Mouse (Mus musculus): ENCODE results near the gene Rbm39. TPM values are rescaled to one million over a fixed set of nuclear protein-coding genes. Genes with fewer than 3 reads are reported as not detected.
A peak's percentile ranks its signal among the peaks of the same experiment; 100 is the strongest.

Gene Rbm39
- total and polyA plus RNA-seq, 3 experiments, result 228 to 1,530 (median 248) TPM

GRCm38 (mm10) chr2:156142820-156143219 is 37.2 kb downstream of the Rbm39 start:
- no peak for DNase-seq (ENCODE audit: low read depth, low spot score)
- H3K9me3 ChIP-seq (replicated peaks; ENCODE audit: insufficient read depth, low read length), result no peaks in the 10 kb centered on the region
- H3K79me2 ChIP-seq (ENCODE audit: control insufficient read depth, insufficient read depth, low read length, poor library complexity), result peaks cover 16% of the 10 kb centered on the region
- no peak for TF ChIP-seq USF2 (IDR thresholded peaks at IDR 0.05; ENCODE audit: borderline replicate concordance in 1 of 2, insufficient read depth in 1 of 2, low read depth in 1 of 2, low read length in 2 of 2)
- TF ChIP-seq POLR2AphosphoS5 (IDR thresholded peaks at IDR 0.05; ENCODE audit: borderline replicate concordance, low read depth, low read length), result no peak
- peak; percentile 5; the same call in 1 of the 2 replicates for TF ChIP-seq RAD21 (IDR thresholded peaks at IDR 0.05; ENCODE audit: low read depth, low read length)
- TF ChIP-seq SMC3 (IDR thresholded peaks at IDR 0.05; ENCODE audit: low read depth, low read length), result peak; percentile 27
- no peak for TF ChIP-seq ELF1 (IDR thresholded peaks at IDR 0.05; ENCODE audit: low read depth, low read length)
- TF ChIP-seq RCOR1 (IDR thresholded peaks at IDR 0.05; ENCODE audit: low read depth, low read length), result no peak
- no peak for TF ChIP-seq TBP (IDR thresholded peaks at IDR 0.05; ENCODE audit: low read depth, low read length)
- peak; percentile 54; the same call in 1 of the 2 replicates for TF ChIP-seq MYC (IDR thresholded peaks at IDR 0.05; ENCODE audit: low read depth, low read length)
- TF ChIP-seq ZC3H11A (IDR thresholded peaks at IDR 0.05; ENCODE audit: low read depth, low read length), result no peak
- no peak for TF ChIP-seq JUND (IDR thresholded peaks at IDR 0.05; ENCODE audit: low read depth, low read length)
- TF ChIP-seq CTCF (IDR thresholded peaks at IDR 0.05 in 2 of 3, conservative IDR thresholded peaks at IDR 0.05 in 1 of 3; ENCODE audit: control insufficient read depth in 1 of 3, insufficient read depth in 1 of 3, low read depth in 2 of 3, low read length in 3 of 3, poor library complexity in 1 of 3, severe bottlenecking in 1 of 3), result peak in 1 of 3 experiments; percentile 37; a peak in 2 of 6 replicates
- TF ChIP-seq KAT2A (conservative IDR thresholded peaks at IDR 0.05; ENCODE audit: low read depth, low read length), result no peak
- H3K27me3 ChIP-seq (ENCODE audit: control insufficient read depth in 1 of 2, insufficient read depth in 2 of 2, low read length in 2 of 2), result no peaks in the 10 kb centered on the region
- peak overlapping the region; percentile 69 to 78; a peak in 3 of 4 replicates for H3K4me3 ChIP-seq (ENCODE audit: control insufficient read depth in 1 of 2, insufficient read depth in 1 of 2, low read depth in 2 of 2, low read length in 2 of 2)
- H3K36me3 ChIP-seq (ENCODE audit: control insufficient read depth in 1 of 2, insufficient read depth in 2 of 2, low read length in 2 of 2), result peaks cover 6 to 17% of the 10 kb centered on the region in 2 experiments
- peak overlapping the region; percentile 70 for H3K9ac ChIP-seq (ENCODE audit: control insufficient read depth, low read depth, low read length, poor library complexity, severe bottlenecking)
- peaks cover 0 to 2% of the 10 kb centered on the region in 2 experiments; a peak in 1 of 4 replicates for H3K4me1 ChIP-seq (ENCODE audit: control insufficient read depth in 1 of 2, insufficient read depth in 2 of 2, low read length in 2 of 2)
- H3K27ac ChIP-seq (ENCODE audit: control insufficient read depth, low read depth, low read length), result no peak overlapping the region

GRCm38 (mm10) chr2:156135695-156136094 is 44.3 kb downstream of the Rbm39 start:
- Histone ChIP-seq H3K9me3 (replicated peaks; ENCODE audit: insufficient read depth, low read length) (no peaks in the 10 kb centered on the region), H3K79me2 (ENCODE audit: control insufficient read depth, insufficient read depth, low read length, poor library complexity) (no peaks in the 10 kb centered on the region), H3K9ac (ENCODE audit: control insufficient read depth, low read depth, low read length, poor library complexity, severe bottlenecking) (no peak overlapping the region), H3K36me3 (ENCODE audit: control insufficient read depth in 1 of 2, insufficient read depth in 2 of 2, low read length in 2 of 2) (peaks cover 0 to 4% of the 10 kb centered on the region in 2 experiments; a peak in 2 of 4 replicates), H3K4me1 (ENCODE audit: control insufficient read depth in 1 of 2, insufficient read depth in 2 of 2, low read length in 2 of 2) (no peaks in the 10 kb centered on the region), H3K4me3 (ENCODE audit: control insufficient read depth in 1 of 2, insufficient read depth in 1 of 2, low read depth in 2 of 2, low read length in 2 of 2) (no peak overlapping the region), H3K27ac (ENCODE audit: control insufficient read depth, low read depth, low read length) (no peak overlapping the region), H3K27me3 (ENCODE audit: control insufficient read depth in 1 of 2, insufficient read depth in 2 of 2, low read length in 2 of 2) (no peaks in the 10 kb centered on the region)
- DNase-seq (ENCODE audit: low read depth, low spot score), result peak; percentile 32
- peak; percentile 50 for TF ChIP-seq RAD21 (IDR thresholded peaks at IDR 0.05; ENCODE audit: low read depth, low read length)
- no peak for TF ChIP-seq ELF1 (IDR thresholded peaks at IDR 0.05; ENCODE audit: low read depth, low read length)
- 0 out of 2 replicates have a peak, but pooled peaks have one; percentile 5 for TF ChIP-seq ZC3H11A (IDR thresholded peaks at IDR 0.05; ENCODE audit: low read depth, low read length)
- no peak for TF ChIP-seq POLR2AphosphoS2 (IDR thresholded peaks at IDR 0.05; ENCODE audit: low read length)
- TF ChIP-seq CTCF (IDR thresholded peaks at IDR 0.05 in 2 of 3, conservative IDR thresholded peaks at IDR 0.05 in 1 of 3; ENCODE audit: control insufficient read depth in 1 of 3, insufficient read depth in 1 of 3, low read depth in 2 of 3, low read length in 3 of 3, poor library complexity in 1 of 3, severe bottlenecking in 1 of 3), result peak; percentile 12 to 50 (median 46); a peak in 5 of 6 replicates
- TF ChIP-seq MYC (IDR thresholded peaks at IDR 0.05; ENCODE audit: low read depth, low read length), result no peak
- TF ChIP-seq MYB (IDR thresholded peaks at IDR 0.05; ENCODE audit: low read depth, low read length), result no peak
- TF ChIP-seq USF2 (IDR thresholded peaks at IDR 0.05; ENCODE audit: borderline replicate concordance in 1 of 2, insufficient read depth in 1 of 2, low read depth in 1 of 2, low read length in 2 of 2), result no peak
- TF ChIP-seq TCF12 (IDR thresholded peaks at IDR 0.05; ENCODE audit: low read depth, low read length), result no peak
- no peak for TF ChIP-seq RCOR1 (IDR thresholded peaks at IDR 0.05; ENCODE audit: low read depth, low read length)
- no peak for TF ChIP-seq USF1 (IDR thresholded peaks at IDR 0.05; ENCODE audit: low read depth, low read length)
- peak; percentile 37; the same call in 1 of the 2 replicates for TF ChIP-seq SMC3 (IDR thresholded peaks at IDR 0.05; ENCODE audit: low read depth, low read length)
- no peak for TF ChIP-seq SIN3A (IDR thresholded peaks at IDR 0.05; ENCODE audit: low read length)
